Mouse (Mus musculus): ENCODE measurements around the gene Gja1.

DNA sequence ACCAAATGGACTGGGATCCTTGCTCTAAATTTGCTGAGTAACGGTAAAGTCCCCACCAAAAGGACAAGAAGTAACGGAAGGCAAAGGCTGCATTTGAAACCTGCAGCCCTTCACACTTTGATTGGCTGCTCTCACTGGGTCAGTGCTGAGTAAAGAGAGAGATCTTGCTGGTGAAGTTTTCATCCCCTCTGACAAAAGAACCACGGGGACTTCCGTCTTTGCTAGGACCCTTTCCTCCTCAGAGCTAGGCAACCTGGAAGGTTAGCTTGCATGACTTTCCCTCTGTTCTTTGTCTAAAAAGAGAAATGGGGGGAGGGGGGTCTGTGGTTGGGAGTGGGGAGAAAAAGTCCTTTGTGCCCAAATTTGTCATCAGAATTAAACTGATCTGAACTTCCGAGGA lies 51.9 kb downstream of the Gja1 start:
- TF ChIP-seq EP300 (IDR thresholded peaks at IDR 0.05; ENCODE audit: low read depth) (no peak), CTCF (IDR thresholded peaks at IDR 0.05; ENCODE audit: low read depth) (no peak)

Data from liver, embryonic 14.5 days (tissue).